Mouse (Mus musculus) heart, embryonic 15.5 days (tissue): ENCODE data around the gene Zyg11b. TPM values are rescaled to one million over a fixed set of nuclear protein-coding genes. Genes with fewer than 3 reads are reported as not detected.
A peak's percentile ranks its signal among the peaks of the same experiment; 100 is the strongest.

Source experiments
- ATAC-seq: fragments of 200-750 bp; cut with Nextera tagmentation; replicated peaks from 2 replicates; pipeline ENCODE4 v1.8.0; 2017; ENCODE audit warnings: low read depth, moderate TSS enrichment; ENCODE audit not compliant: insufficient number of reproducible peaks, insufficient read depth, low FRiP score
- H3K27ac ChIP-seq: fragments of 300-500 bp; sonication (generic); 2 replicates; pipeline ENCODE4 v1.5.1; 2015; ENCODE audit warnings: mild to moderate bottlenecking, inconsistent platforms
- H3K27me3 ChIP-seq: fragments of 300-500 bp; sonication (generic); 2 replicates; pipeline ENCODE4 v1.6.1; 2015; ENCODE audit warnings: inconsistent platforms
- H3K36me3 ChIP-seq: fragments of 300-500 bp; sonication (generic); 2 replicates; pipeline ENCODE4 v1.6.1; 2015; ENCODE audit warnings: mild to moderate bottlenecking, inconsistent platforms
- H3K4me1 ChIP-seq: fragments of 300-500 bp; sonication (generic); replicated peaks from 2 replicates; pipeline ENCODE4 v1.6.1; 2015; ENCODE audit warnings: inconsistent platforms
- H3K4me2 ChIP-seq: fragments of 300-500 bp; sonication (generic); 2 replicates; pipeline ENCODE4 v1.6.1; 2015; ENCODE audit warnings: inconsistent platforms, mild to moderate bottlenecking, moderate library complexity
- H3K4me3 ChIP-seq: fragments of 300-500 bp; sonication (generic); 2 replicates; pipeline ENCODE4 v1.5.1; 2015; ENCODE audit warnings: mild to moderate bottlenecking, inconsistent platforms
- H3K9ac ChIP-seq: fragments of 300-500 bp; sonication (generic); 2 replicates; pipeline ENCODE4 v1.6.1; 2015; ENCODE audit warnings: mild to moderate bottlenecking, inconsistent platforms
- H3K9me3 ChIP-seq: fragments of 300-500 bp; sonication (generic); replicated peaks from 2 replicates; pipeline ENCODE4 v1.6.1; 2016; ENCODE audit warnings: inconsistent platforms
- WGBS: fragments of 180-500 bp; shearing (Covaris S2); methylation state at CpG from one replicate; pipeline ENCODE4 v1.1.7; 2015; ENCODE audit warnings: mixed read lengths; 5-methylcytosine and 5-hydroxymethylcytosine counted together
- polyA plus RNA-seq: library from polyadenylated mRNA; unstranded; fragments of >200 nt; fragmentation: Nextera tagmentation; extraction: Ambion mirVana; gene quantifications from 2 replicates; pipeline ENCODE4 v1.2.1, GENCODE M21; 2015

Zyg11b gene
- polyA plus RNA-seq, 1 experiment from 2014 or later, result 6.7 TPM

GRCm38 (mm10) chr4:108336765-108337164 is 35.9 kb upstream of the Zyg11b start:
- WGBS, result 71% methylated on average over 2 of the region's 2 CpGs
- Histone ChIP-seq H3K36me3 (peaks cover 42% of the 10 kb centered on the region), H3K4me1 (peaks cover 11% of the 10 kb centered on the region), H3K9me3 (no peaks in the 10 kb centered on the region), H3K4me3 (no peak overlapping the region), H3K27me3 (no peaks in the 10 kb centered on the region), H3K9ac (no peak overlapping the region), H3K27ac (no peak overlapping the region), H3K4me2 (no peak overlapping the region)
- no peak for ATAC-seq

GRCm38 (mm10) chr4:108335413-108335812 is 34.5 kb upstream of the Zyg11b start:
- WGBS, result 88% methylated on average over 6 of the region's 6 CpGs
- Histone ChIP-seq H3K27me3 (no peaks in the 10 kb centered on the region), H3K4me1 (peaks cover 18% of the 10 kb centered on the region), H3K27ac (no peak overlapping the region), H3K36me3 (peaks cover 45% of the 10 kb centered on the region), H3K9me3 (no peaks in the 10 kb centered on the region), H3K4me2 (no peak overlapping the region), H3K9ac (no peak overlapping the region), H3K4me3 (no peak overlapping the region)
- ATAC-seq, result no peak

DNA sequence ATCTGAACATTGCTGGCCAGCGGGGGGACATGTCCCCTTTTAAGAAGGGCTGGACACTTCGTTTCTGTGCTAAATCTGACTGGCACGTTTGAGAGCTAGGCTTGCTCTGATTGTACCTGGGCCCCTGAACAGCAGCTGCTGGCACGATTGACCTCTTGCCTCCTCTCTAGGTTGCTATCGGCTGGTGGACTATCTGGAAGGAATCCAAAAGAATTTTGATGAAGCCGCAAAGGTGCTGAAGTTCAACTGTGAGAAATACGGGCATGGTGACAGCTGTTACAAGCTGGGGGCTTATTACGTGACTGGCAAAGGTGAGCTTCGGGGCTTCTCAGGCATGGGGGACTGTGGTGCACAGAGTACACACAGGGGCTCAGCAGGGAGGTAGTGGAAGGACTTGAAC is 31.1 kb upstream of the Zyg11b start:
- no peak; the same call in 1 of the 2 replicates for ATAC-seq
- no peak overlapping the region for H3K4me2 ChIP-seq
- H3K9me3 ChIP-seq, result no peaks in the 10 kb centered on the region
- H3K4me3 ChIP-seq, result no peak overlapping the region
- H3K27me3 ChIP-seq, result no peaks in the 10 kb centered on the region
- no peak overlapping the region for H3K9ac ChIP-seq
- 48% methylated on average over 9 of the region's 9 CpGs for WGBS
- H3K36me3 ChIP-seq, result peaks cover 30% of the 10 kb centered on the region
- H3K4me1 ChIP-seq, result peaks cover 24% of the 10 kb centered on the region
- peak overlapping the region; percentile 78 for H3K27ac ChIP-seq

DNA sequence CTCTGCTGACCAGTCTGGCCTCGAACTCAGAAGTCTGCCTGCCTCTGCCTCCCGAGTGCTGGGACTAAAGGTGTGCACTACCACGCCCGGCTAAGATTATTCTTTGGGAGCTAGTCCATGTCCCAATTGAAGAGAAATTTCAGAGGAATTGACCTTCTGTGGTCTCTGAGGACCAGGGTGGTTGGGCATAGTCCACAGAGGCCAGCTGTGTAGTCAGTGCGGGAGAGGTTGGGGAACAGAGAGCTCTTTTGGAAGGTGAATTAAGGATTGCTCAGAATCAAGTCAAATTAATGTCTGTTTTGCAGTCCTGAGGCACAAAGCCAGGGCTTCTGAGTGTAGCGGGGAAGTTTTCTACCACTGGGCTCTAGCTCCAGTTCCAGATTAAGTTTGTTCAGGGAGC is 28.9 kb upstream of the Zyg11b start:
- peaks cover 18% of the 10 kb centered on the region for H3K36me3 ChIP-seq
- H3K4me2 ChIP-seq, result no peak overlapping the region
- no peaks in the 10 kb centered on the region for H3K27me3 ChIP-seq
- H3K9me3 ChIP-seq, result no peaks in the 10 kb centered on the region
- no peak overlapping the region for H3K27ac ChIP-seq
- WGBS, result 93% methylated on average over 6 of the region's 6 CpGs
- no peak for ATAC-seq
- H3K4me1 ChIP-seq, result peaks cover 26% of the 10 kb centered on the region
- H3K9ac ChIP-seq, result no peak overlapping the region
- no peak overlapping the region for H3K4me3 ChIP-seq

- peak; percentile 92 for ATAC-seq
- H3K4me1 ChIP-seq, result peaks cover 28% of the 10 kb centered on the region
- WGBS, result under 1% methylated on average over 45 of the region's 45 CpGs
- H3K4me2 ChIP-seq, result peak within 1 kb of the TSS; percentile 62
- peak within 1 kb of the TSS; percentile 65 for H3K9ac ChIP-seq
- H3K36me3 ChIP-seq, result peaks cover 7% of the 10 kb centered on the region; the same call in 1 of the 2 replicates
- H3K27me3 ChIP-seq, result no peaks in the 10 kb centered on the region
- H3K4me3 ChIP-seq, result peak within 1 kb of the TSS; percentile 71
- peak within 1 kb of the TSS; percentile 91 for H3K27ac ChIP-seq
- no peaks in the 10 kb centered on the region for H3K9me3 ChIP-seq
Measured at GRCm38 (mm10) chr4:108327730-108328484, 27.0 kb upstream of the Zyg11b start, which contains the start of gene Coa7. Gene Coa7, plus strand, starts transcription at chr4:108328140.

DNA sequence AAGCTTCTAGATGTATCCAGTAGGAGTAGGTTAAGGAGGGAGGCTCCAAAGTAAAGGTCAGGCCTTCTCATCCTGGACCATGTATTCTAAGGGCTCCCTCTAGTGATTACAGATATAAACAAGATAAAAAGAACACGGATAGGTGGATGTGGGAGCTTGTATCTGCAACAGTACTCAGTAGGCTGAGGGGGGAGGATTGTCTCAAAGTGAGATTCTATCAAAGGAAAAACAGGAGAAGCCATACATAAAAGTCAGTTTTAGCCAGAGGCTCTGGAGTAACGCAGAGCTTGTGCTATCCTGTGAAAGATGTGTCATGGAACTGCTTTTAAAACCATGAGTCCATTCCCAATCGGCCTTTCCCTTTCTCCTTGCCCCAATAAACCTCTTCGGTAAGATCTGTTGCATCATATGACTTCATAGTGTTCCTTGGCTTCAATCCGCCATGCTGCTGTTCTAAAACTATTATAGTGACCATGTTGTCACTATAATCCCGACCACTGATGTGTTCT is 26.2 kb upstream of the Zyg11b start:
- Histone ChIP-seq H3K9me3 (no peaks in the 10 kb centered on the region), H3K27me3 (no peaks in the 10 kb centered on the region), H3K27ac (peak overlapping the region; percentile 91), H3K4me1 (peaks cover 26% of the 10 kb centered on the region), H3K4me2 (peak overlapping the region; percentile 58), H3K9ac (peak overlapping the region; percentile 62), H3K36me3 (0 out of 2 replicates have a peak, but pooled peaks cover 4% of the 10 kb centered on the region), H3K4me3 (peak overlapping the region; percentile 71)
- ATAC-seq, result no peak
- WGBS, result 42% methylated on average over 6 of the region's 6 CpGs

- no peak for ATAC-seq
- Histone ChIP-seq H3K4me3 (no peak overlapping the region), H3K27ac (peak overlapping the region; percentile 38; the same call in 1 of the 2 replicates), H3K4me2 (no peak overlapping the region), H3K9ac (no peak overlapping the region), H3K36me3 (no peaks in the 10 kb centered on the region), H3K27me3 (no peaks in the 10 kb centered on the region), H3K9me3 (no peaks in the 10 kb centered on the region), H3K4me1 (peaks cover 21% of the 10 kb centered on the region)
- WGBS, result 60% methylated on average over 5 of the region's 5 CpGs
Measured at GRCm38 (mm10) chr4:108323588-108323987, 22.7 kb upstream of the Zyg11b start.

- no peak overlapping the region for H3K9ac ChIP-seq
- 67% methylated on average over 7 of the region's 7 CpGs for WGBS
- peaks cover 14% of the 10 kb centered on the region for H3K4me1 ChIP-seq
- no peaks in the 10 kb centered on the region for H3K36me3 ChIP-seq
- no peak overlapping the region for H3K27ac ChIP-seq
- no peaks in the 10 kb centered on the region for H3K9me3 ChIP-seq
- H3K4me3 ChIP-seq, result no peak overlapping the region
- H3K4me2 ChIP-seq, result no peak overlapping the region
- ATAC-seq, result no peak
- H3K27me3 ChIP-seq, result no peaks in the 10 kb centered on the region
Measured at GRCm38 (mm10) chr4:108320627-108321380, 19.9 kb upstream of the Zyg11b start.

DNA sequence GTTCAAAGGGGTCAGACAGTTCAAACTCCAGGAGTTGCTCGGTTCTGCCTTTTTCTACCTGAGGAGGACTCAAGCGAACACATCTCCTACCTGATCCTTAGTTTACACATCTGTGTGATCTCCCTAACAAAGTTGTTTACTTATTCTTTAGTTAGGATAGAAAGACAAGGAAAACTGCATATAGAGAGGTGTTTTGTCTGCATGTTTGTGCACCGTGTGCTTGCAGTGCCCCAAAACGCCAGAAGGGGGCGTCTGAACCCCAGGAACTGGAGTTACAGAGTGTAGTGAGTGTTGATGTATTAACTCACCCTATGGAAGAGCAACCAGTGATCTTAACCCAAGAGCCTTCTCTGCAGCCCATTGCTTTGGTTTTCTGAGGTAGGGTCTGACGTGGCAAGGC is 18.9 kb upstream of the Zyg11b start:
- Histone ChIP-seq H3K27me3 (no peaks in the 10 kb centered on the region), H3K4me1 (peaks cover 14% of the 10 kb centered on the region), H3K36me3 (no peaks in the 10 kb centered on the region), H3K9ac (no peak overlapping the region), H3K27ac (no peak overlapping the region), H3K9me3 (no peaks in the 10 kb centered on the region), H3K4me2 (no peak overlapping the region), H3K4me3 (no peak overlapping the region)
- no peak for ATAC-seq
- 71% methylated on average over 6 of the region's 6 CpGs for WGBS

DNA sequence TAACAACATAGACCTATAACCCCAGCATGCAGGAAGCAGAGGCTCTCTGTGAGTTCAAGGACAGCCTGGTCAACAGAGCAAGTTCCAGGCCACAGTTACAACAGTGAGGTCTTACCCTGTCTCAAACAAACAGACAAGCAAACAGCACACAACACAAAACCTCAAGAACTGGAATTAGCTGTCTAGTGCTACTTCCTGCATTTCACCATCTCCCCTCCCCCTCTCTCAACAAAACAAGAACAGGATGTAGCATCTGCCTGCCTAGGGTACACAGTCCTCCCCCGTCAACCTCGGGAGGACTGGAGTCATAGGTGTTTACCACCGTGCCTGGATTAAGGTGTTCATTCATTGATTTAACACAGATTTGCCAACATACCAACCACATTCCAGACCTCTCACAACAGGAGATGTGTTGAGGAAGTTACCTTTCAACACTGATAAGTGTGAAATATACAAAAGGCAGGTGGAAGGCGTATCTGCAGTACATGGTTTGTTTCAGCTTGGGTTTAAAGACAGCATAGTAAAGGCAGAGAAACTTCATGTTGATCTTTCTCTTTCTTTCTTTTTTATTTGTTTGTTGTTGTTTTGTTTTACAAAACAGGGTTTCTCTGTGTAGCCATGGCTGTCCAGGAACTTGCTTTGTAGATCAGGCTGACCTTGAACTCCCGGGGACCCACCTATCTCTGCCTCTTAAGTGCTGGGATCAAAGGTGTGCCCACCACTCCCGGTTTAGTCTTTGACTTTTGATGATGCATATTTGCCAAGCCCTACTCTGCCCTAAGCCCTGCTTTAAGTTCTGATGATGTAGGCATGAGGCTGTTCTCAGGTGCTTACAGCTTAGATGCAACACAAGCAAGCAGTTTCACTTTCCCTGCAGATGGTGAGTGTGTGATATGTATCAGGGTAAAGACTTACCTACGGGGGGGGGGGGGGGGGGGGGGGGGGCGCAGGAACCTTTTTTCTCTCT is 18.0 kb upstream of the Zyg11b start:
- Histone ChIP-seq H3K4me2 (no peak overlapping the region), H3K9me3 (no peaks in the 10 kb centered on the region), H3K9ac (no peak overlapping the region), H3K27ac (no peak overlapping the region; the same call in 1 of the 2 replicates), H3K36me3 (no peaks in the 10 kb centered on the region), H3K4me3 (no peak overlapping the region), H3K4me1 (peaks cover 14% of the 10 kb centered on the region), H3K27me3 (no peaks in the 10 kb centered on the region)
- 23% methylated on average over 6 of the region's 8 CpGs for WGBS
- ATAC-seq, result peak; percentile 47; the same call in 1 of the 2 replicates
